Mouse (Mus musculus) 3T3-L1 (cell line): ENCODE measurements around the gene Sh3rf1.
"Not testable (repeated sequence)": the region's sequence is repeated elsewhere in the genome, so short reads cannot be mapped to it uniquely, and the experiment has no call there.

ENCODE experiments used
- DNase-seq: peaks from one replicate; pipeline ENCODE4 v3.0.0-alpha.2; 2015; ENCODE audit warnings: low read depth, low spot score

Gene Sh3rf1

DNA sequence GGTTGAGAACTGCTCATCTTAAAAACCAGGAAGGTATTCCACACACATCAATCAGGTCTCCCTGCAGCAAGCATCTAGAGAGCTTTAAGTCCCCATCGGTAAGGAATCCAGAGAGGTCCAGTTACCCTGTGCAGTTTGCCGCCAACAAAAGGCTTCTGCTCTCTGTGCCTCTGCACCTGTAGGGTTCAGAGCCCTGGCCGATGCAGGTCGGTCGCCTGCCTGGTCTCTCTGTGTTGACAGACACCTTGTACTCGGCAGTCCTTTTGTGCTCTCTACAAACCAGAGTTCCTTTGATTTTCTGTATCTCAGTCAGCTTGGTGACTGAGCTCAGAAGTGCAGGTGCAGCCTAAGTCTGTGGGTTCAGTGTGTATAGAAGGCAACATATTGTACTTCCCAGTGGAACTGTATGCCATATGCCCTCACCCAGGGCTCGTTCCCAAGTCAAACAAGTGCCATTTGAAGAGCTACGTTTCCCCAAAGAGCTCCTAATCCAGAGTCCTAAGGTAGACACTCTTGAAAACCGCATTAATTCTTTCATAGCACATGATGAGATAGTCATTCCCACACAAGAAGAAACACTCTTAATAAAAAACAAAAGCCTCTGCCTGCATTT, 138.7 kb downstream of the Sh3rf1 start:
- DNase-seq = no peak

DNA sequence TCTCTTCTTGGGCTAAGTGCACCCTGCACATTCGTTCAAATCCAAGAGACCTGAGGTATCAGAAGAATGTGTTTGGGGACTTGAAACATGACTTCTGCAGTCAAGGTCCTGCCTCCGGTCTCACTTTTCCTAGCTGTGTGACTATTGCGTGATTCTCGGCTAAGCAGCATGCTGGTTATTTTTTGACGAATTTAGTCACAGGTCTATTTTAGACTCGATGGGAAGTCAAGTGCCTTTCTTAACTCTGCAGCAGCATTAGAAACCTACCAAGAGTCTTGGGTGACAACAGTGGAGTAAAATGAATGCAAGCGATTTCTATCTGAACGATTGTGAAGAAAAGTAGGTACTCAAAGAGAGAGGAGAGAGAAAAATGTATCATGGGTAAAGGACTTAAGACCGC, 149.6 kb downstream of the Sh3rf1 start:
- DNase-seq = no peak

DNA sequence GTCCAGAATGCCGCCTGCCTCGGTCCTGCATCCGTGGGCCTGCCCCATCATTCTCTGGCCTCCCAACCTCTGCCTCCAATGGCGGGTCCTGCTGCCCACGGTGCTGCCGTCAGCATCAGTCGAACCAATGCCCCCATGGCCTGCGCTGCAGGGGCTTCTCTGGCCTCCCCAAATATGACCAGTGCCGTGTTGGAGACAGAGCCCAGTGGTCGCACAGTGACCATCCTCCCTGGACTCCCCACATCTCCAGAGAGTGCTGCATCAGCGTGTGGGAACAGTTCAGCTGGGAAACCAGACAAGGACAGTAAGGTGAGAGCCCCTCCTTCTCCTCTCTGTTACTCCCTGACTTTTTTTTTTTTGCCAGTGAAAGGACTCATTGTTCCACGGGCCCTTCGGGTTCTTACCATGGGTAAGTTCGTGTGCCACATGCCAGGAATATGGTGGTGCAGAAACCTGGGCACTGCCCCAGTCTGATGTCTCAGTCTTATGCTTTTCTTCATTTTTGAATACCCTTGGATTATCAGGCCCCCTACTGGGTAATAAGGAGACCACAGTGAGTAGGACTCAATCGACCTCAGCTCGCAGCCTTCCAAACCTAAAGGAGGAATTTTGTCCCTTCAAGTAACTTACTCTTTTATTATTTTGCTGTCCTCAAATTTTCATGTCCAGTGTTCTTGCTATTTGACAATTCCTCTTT, 150.5 kb downstream of the Sh3rf1 start:
- DNase-seq = peak; percentile 41

DNA sequence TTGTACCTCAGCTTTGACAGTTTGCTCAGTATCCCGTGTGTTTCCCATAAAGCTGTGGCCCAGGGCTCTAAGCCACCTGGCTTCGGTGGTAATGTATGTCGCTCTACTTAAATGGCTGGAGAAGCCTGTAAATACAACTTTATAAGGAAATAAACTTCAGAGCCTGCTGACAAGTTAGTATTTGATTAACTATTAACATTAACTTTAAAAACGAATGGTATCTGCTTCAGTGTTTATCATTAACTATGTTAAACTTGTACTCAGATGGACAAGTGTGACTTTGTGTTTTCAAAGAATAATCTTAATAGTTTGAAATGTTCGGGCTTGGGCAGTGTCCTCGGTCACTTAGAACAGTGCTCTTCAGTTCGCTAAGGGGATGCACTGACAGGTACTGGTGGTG, 151.5 kb downstream of the Sh3rf1 start:
- no peak for DNase-seq

DNA sequence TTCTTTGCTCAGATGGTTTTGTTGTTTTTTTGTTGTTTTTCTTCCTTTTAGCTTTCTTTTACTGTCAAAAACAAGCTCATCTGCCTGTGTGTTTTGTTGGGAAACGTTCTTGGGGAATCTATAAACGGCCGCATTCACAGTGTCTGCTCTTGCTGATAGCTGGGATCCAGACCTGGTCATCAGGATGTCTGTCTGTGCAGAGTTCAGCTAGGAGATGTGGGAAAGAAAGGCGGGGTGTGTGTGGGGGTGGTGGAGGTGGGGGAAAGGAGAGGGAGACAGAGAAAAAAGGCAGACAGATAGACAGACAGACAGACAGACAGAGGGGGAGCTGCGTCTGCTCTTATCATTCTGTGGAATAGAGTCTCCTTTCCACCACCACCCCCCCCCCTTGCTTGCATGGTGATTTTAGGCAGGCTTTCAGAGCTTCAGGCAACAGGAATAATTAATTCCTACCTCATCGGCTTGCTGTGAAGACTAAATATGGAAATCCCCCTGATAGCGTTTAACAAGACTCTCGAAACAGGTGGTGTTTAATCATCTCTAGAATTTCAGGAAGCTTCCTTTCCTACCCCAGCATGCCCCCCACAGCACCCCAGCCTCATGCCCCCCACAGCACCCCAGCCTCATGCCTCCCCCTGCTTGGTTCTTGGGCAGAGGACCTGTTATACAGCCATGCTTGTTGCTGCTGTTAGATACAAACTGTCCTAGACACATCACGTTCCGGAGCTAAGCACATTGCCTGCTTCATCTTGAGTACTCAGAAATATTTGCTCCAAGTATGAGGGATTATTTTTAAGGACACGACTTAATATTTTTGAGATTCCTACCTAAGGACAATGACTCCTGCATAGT, 155.4 kb downstream of the Sh3rf1 start:
- no peak for DNase-seq

DNA sequence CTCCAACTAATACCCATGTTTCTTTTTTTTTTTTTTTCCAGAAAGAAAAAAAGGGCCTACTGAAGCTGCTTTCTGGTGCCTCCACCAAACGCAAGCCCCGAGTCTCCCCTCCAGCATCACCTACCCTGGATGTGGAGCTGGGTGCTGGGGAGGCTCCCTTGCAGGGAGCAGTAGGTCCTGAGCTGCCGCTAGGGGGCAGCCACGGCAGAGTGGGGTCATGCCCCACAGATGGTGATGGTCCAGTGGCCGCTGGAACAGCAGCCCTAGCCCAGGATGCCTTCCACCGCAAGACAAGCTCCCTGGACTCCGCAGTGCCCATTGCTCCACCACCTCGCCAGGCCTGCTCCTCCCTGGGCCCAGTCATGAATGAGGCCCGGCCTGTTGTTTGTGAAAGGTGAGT, 160.9 kb downstream of the Sh3rf1 start:
- no peak for DNase-seq

DNA sequence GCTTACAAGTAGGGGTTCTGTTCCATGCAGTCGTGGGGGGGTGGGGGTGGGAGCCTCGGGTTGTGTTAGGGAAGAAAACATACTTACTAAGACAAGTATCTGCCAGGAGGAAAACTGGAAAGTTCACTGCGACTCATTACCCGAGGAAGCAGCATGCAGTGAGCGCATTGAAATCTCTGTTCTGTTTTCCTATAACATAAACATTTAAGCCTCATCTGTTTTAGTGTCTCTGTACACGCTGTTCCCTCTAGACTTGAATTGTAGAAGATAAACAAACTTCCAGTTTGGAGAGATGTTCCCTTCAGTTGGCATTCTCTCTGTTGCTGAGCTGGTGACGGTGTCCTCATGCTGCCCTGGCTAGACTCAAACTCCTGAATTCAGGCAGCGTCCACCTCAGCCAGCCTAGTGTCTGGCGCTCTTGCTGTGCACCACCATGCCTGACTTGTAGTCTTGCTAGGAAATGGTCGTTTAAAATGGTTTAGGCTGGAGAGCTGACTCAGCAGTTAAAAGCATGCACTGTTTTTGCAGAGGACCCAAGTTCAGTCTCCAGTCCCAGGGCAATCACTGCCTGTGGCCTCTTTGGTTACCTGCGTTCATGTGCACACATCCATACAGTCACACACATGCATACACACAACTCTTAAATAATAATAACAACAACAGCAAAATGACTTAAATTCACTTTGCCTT, 162.0 kb downstream of the Sh3rf1 start:
- no peak for DNase-seq

DNA sequence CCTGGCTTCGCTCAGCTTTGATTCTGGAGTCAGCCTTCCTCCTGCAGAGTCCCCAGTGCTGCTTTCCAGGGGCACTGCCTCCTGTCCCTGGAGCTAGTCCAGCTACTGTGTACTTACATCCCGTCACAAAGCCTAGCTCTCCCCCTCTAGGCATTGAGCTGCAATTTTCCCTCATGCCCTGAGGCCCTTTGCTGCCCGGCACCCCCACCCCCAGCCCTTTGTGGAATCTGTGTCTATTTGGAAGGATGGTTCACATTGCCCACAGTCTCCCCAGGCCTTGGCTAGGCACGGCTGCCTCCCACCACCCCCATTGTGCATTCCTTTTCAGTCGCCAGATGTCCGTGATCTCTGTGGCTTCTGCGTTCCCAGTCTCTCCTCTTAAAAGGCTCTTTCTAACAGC, 163.0 kb downstream of the Sh3rf1 start:
- no peak for DNase-seq

DNA sequence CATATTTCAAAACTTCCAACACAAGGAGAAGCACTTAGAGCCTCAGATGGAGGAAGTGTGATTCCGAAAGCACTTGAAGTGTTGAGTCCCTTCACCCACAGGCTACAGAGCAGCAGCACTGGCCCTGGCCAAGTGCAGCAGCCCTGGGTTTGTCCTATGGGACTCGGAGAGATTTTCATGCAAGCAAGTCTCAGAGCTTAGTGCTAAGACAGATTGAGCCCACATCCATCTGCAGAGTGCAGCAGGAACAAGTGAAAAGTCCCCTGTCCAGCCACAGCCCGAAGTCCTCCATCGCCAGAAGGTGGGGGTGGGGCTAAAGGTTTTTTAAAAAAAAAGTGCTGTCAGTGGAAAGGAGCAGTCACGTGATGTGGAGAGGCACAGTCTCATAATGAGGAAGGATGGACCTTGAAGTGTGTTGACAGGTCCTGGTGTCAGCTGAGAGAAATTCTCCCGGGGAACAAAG, 163.9 kb downstream of the Sh3rf1 start:
- no peak for DNase-seq

DNA sequence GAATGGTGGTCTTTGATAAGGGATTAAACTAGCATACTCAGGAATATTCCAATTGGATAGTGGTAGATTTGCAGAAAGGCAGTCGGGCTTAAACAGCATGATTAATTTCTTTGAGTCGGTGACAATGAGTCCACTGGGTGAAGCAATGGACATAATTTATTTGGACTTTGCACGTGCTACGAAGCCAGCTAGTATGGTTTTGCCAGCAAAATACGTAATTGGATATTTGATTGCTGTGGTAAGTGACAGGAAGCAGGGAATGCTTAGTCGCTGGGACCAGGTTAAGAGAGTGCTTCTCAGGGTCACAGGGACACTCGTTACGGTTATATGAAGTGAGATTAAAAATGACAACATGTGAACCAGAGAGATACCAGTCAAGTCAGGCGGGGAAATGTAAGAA, 164.7 kb downstream of the Sh3rf1 start:
- no peak for DNase-seq

DNA sequence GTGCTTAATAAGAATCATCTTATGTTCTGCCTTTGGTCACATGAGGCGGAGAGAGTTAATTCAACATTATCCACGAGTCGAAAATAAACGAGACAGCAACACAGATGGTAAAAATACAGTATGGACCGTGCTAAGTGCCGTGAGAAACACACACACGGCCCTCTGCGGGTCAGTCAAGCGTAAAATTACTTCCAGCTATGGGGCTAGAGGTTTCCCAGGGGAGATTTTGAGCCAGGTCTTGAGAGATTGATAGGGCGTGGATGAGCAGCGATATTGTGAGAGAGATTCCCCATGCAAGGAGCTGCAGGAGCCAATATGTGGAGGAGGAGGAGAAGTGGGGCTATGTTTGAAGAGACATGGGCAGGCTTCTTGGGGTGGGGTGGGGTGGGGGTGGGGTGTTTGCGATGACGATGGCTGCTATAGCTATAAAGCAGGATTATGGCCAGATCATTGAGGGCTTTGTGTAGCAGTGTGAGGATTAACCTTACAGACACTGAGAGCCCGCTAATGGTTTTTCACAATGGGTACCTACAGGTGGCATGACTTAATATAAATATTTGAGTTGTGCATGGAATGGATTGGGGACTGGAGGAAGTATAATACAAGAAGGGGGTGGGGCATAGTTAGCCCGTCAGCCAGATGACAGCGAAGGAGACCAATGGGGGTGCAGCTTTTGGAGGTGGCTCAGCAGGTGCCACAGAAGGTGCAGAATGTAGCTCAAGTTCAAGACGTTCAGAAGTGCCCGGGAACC, 166.8 kb downstream of the Sh3rf1 start:
- DNase-seq = no peak

DNA sequence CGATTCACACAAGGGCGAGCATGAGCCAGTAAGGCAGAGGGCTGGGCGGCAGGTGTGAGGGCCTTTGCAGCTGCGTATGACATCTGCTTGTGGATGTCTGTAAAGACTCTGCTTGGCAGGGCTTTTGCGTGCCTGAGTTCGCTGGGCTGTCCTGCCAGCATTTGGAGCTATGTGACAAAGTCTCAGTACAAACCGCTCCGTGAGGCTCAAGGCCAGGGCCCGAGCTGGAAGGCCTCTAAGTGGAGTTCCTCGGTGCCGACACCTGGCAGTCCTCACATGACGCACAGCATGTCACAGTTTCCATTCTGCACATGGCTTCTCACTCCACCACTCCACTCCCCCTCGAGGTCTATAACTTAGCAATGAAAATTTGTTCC, 167.4 kb downstream of the Sh3rf1 start:
- DNase-seq = no peak

DNA sequence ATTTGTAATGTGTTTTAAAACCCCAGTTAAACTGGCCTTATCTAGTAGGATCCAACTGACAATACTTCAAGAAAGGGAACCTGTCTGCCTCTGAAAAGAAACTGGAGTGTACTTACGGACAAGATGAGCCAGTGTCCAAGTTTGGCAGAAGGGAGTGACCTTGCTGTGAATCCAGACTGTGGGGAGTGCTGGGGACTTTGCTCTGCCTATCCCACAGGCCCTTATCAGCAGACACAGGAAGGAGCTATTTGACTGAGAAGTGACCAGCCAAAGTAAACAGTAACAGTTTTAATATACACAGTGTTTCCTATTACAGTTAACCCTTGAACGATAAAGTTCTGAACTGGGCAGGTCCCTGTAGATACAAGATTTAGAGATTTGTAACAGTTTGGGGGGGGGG, 173.5 kb downstream of the Sh3rf1 start:
- DNase-seq = no peak

DNA sequence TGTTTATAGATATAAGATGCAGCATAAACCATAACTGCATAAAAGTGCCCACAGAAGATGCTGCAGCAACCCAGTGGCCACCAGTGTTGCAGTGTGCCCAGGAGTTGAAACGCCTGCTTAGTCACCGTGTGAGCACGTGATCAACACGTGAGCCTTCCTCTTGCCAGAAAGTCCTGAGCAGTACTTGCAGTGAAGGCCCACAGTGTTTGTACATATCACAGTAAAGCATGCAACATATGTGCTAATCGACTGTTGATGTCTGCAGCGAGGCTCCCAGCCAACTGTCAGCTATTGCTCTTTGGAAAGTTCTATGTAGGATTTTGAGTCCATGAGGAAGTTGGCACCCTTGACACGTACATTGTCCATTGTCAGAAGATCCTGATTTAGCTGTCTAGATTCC, 174.1 kb downstream of the Sh3rf1 start:
- DNase-seq = no peak

DNA sequence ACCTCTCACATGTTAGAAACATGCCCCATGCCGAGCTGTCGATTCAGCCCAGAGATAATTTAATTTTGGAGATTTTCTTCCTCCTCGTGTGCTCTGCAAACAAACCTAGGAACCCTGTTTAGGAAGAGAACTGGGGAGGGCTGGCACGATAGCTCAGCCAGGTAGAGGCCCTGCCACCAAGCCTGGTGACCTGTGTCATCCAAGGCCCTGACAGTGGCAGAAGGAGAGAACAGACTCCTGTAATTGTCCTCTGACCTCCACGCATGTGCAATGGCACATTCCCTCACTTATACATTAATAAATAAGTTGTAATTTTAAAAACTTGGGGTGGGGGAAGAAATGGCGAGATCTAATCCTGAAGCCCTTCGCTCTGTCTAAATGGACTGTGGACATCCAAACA, 179.2 kb downstream of the Sh3rf1 start:
- DNase-seq = no peak

DNA sequence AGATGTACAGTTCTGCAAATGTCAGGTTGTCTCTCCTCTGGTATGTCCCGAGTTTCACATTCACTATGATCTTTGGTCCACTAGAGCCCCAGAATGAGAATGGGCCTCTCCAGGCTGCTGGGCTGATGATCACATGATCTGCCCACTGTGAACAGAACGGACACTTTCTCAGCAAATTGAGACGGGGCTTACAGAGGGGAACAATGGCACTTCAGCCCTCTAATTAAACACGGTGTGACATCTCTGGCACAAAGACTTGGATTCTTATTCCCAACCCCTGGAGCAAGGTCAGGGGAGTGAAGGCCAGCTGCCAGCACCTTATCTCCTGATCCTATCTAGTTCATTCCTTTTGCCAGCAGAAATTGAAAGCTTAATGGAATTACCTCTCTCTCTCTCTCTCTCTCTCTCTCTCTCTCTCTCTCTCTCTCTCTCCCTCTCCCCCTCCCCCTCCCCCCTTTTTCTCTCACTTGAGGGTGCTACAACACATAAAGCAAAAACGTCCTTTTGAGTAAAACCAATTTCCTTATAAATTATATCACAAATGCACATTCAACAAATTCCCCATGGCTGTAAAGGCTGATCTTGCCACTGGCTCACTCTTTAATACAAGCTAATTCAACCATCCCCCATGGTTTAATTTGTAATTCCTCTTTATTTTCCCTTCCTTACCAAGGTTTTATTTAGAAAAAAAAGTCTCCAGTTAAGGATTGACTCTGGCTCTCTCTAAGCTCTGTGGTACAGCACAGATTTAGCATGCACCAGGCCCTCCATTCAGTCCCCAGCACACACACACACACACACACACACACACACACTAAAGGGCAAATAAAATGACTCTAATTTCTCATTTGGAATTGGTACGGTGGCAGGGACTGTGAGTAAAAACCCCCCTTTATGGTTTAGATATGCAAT, 179.8 kb downstream of the Sh3rf1 start:
- DNase-seq = no peak

DNA sequence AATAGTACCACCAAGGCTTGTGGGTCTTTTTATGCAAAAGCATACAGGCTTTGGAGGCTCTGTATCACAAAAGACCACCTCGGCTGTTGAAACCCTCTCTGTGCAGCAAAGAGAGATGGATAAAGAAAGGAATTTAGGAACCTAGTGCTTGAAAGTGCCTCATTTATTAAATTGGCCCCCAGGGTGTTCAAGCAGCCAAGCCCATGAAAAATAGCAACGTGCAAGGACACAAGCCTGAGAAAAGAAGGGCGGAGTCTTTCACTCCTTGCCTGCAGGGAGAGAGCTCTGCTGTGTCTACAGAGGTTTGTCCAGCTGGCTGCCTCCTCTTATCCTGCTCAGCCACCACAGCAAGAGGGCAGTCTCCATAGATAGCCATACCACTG, 180.5 kb downstream of the Sh3rf1 start:
- DNase-seq = no peak

DNA sequence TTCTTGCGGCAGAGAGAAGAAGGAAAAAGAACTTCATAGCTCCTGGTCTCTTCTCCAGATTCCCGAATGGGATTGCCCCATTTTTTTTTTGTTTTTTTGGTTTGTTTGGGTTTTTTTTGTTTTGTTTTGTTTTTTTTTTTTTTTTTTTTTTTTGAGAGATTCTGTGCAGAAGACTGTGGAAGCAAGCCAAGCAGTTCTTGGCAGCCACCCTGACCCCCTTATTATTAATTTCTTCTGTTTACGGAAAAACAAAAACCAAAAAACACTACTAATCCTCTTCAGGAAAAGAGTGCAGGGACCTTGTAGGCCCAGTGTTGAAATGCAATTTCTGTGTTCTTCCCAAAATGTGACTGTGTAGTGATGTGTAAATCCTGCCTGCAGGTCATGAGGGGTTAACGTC, 185.4 kb downstream of the Sh3rf1 start:
- DNase-seq = no peak

DNA sequence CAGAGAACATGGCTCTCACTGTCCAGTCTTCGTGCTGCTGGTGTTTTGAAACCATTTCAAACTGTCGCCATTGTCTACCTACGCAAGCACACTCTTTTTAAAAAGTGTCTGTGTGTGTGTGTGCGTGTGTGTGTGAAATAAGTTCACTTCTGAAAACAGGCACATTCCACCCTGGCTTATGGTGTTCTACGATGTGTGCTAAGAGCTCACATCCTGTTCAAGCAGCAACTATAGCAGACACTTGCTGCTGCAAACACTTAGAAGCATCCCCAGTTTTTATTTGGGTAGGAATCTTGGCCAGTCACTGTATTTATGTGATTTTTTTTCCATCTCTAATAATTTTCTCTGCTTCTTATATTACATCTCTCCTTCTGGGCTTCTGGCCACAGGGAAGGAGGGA, 186.0 kb downstream of the Sh3rf1 start:
- not testable (repeated sequence) for DNase-seq

DNA sequence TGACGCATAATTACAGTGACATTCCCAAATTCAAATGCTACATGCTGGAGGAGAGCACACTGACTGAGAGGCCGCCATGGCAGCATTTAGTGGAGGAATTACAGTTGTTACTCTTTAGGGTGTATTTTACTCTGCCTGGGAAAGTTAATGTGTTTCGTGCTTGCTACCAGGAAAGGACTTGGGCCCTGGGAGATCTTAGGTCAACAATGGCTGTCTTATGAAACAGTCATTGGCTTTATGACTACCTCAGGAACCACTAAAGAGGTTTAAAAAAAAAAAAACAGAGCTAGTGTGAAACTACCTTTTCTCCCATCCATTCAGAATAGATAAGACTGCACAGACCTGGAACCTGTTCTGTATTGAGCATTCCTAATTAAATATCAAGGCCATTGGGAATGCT, 195.8 kb downstream of the Sh3rf1 start:
- no peak for DNase-seq
